Mouse (Mus musculus): ENCODE results near the gene Ppp1r37. TPM values are rescaled to one million over a fixed set of nuclear protein-coding genes. Genes with fewer than 3 reads are reported as not detected.
A peak's percentile ranks its signal among the peaks of the same experiment; 100 is the strongest.

Gene Ppp1r37
- polyA plus RNA-seq, 1 experiment from 2014 or later, result 24.8 TPM

DNA sequence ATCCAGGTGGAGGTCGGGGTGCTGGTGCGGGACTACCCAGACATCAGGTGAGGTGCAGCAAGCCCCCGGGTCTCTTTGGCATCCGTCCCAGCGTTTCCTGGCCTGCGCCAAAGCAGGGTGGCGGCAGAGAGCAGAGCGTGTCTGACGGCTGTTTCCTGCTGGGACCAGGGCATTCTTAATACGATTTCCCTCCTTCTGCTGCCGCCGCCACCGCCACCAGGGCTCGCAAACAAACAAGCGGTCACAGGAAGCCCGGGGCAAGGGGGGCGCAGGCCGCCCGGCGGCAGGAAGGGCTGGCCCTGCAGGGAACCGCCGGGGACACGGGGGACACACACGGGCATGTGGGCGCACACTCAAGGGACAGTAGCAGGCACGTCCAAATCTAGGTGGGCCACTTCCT, 71.1 kb downstream of the Ppp1r37 start:
- no peaks in the 10 kb centered on the region for H3K9me3 ChIP-seq
- peaks cover 27% of the 10 kb centered on the region for H3K4me1 ChIP-seq
- peak overlapping the region; percentile 55 for H3K4me2 ChIP-seq
- WGBS, result under 1% methylated on average over 26 of the region's 26 CpGs
- peaks cover 55% of the 10 kb centered on the region for H3K27me3 ChIP-seq
- peak overlapping the region; percentile 21 for H3K4me3 ChIP-seq
- no peaks in the 10 kb centered on the region for H3K36me3 ChIP-seq
- H3K9ac ChIP-seq, result 0 out of 2 replicates have a peak overlapping the region, but pooled peaks have one; percentile 41
- ATAC-seq (ENCODE audit: borderline replicate concordance, extremely low read depth, low FRiP score, low TSS enrichment), result peak; percentile 46; the same call in 1 of the 2 replicates
- peak overlapping the region; percentile 49; the same call in 1 of the 2 replicates for H3K27ac ChIP-seq

GRCm38 (mm10) chr7:19489525-19489924, 73.4 kb downstream of the Ppp1r37 start:
- Histone ChIP-seq H3K9ac (no peak overlapping the region), H3K4me1 (peaks cover 13% of the 10 kb centered on the region), H3K27me3 (peaks cover 55% of the 10 kb centered on the region), H3K9me3 (no peaks in the 10 kb centered on the region), H3K27ac (no peak overlapping the region), H3K36me3 (no peaks in the 10 kb centered on the region), H3K4me2 (peak overlapping the region; percentile 36), H3K4me3 (0 out of 2 replicates have a peak overlapping the region, but pooled peaks have one; percentile 9)
- no peak for ATAC-seq (ENCODE audit: borderline replicate concordance, extremely low read depth, low FRiP score, low TSS enrichment)
- 20% methylated on average over 31 of the region's 31 CpGs for WGBS

DNA sequence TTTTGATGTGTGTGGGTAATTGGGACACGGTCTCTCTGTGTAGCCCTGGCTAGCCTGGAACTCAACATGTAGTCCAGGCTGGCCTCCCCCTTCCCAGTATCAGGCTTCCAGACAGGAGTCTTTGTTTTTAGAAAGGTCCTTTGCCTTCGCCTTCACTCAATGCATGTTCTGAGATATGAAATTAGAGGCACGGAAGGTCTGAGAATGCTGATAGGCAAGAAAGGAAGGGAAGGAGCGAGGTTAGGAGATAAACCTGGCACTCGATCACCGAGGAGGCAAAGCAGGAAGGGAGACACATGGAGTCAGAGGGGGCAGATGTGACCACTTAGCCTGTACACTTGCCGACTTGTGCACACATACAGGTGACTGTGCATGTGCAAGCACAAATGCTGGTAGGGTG, 76.3 kb downstream of the Ppp1r37 start:
- Histone ChIP-seq H3K9ac (no peak overlapping the region), H3K27ac (no peak overlapping the region), H3K9me3 (no peaks in the 10 kb centered on the region), H3K4me1 (peaks cover 8% of the 10 kb centered on the region), H3K36me3 (no peaks in the 10 kb centered on the region), H3K27me3 (peaks cover 44% of the 10 kb centered on the region), H3K4me2 (no peak overlapping the region), H3K4me3 (no peak overlapping the region)
- WGBS, result 83% methylated on average over 7 of the region's 7 CpGs
- no peak for ATAC-seq (ENCODE audit: borderline replicate concordance, extremely low read depth, low FRiP score, low TSS enrichment)

- no peak overlapping the region for H3K9ac ChIP-seq
- no peak overlapping the region for H3K4me2 ChIP-seq
- no peak for ATAC-seq (ENCODE audit: borderline replicate concordance, extremely low read depth, low FRiP score, low TSS enrichment)
- H3K4me1 ChIP-seq, result peaks cover 5% of the 10 kb centered on the region; the same call in 1 of the 2 replicates
- no peaks in the 10 kb centered on the region for H3K9me3 ChIP-seq
- H3K27me3 ChIP-seq, result peaks cover 33% of the 10 kb centered on the region
- no peaks in the 10 kb centered on the region for H3K36me3 ChIP-seq
- no peak overlapping the region for H3K4me3 ChIP-seq
- no peak overlapping the region for H3K27ac ChIP-seq
- 88% methylated on average over 1 of the region's 1 CpGs for WGBS
These were observed 77.4 kb downstream of the Ppp1r37 start for GRCm38 (mm10) chr7:19485488-19485887.

DNA sequence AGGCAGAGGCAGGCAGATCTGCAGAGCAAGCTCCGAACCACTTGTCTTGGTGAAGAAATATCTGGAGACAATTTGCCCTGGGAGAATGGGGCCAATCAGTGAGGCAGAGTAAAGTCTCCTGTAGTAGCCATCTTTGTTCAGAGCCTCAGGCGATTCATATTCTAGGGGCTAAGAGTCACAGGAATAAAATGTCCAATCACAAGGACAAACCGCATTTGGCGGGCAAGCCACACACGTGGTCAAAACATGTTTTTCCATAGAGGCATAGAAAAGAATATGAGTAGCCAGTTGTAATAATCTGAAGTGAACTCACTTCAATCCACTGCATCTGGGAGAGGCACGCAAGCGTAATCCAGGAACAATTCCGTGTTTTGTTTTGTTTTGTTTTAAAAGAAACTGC, 79.6 kb downstream of the Ppp1r37 start:
- H3K9me3 ChIP-seq, result no peaks in the 10 kb centered on the region
- no peak overlapping the region for H3K9ac ChIP-seq
- H3K4me1 ChIP-seq, result peaks cover under 1% of the 10 kb centered on the region
- H3K27me3 ChIP-seq, result peaks cover 11% of the 10 kb centered on the region
- H3K27ac ChIP-seq, result no peak overlapping the region
- no peak overlapping the region for H3K4me2 ChIP-seq
- 77% methylated on average over 8 of the region's 8 CpGs for WGBS
- no peaks in the 10 kb centered on the region for H3K36me3 ChIP-seq
- no peak overlapping the region for H3K4me3 ChIP-seq
- no peak for ATAC-seq (ENCODE audit: borderline replicate concordance, extremely low read depth, low FRiP score, low TSS enrichment)

Other genes with a start within 250 kb of the Ppp1r37 start
- gene Ercc1, start 218.3 kb downstream of the Ppp1r37 start, polyA plus RNA-seq (2015; fragmentation: Nextera tagmentation; extraction: Ambion mirVana), result 86.4 and 88.6 TPM in 2 replicates
- gene Cd3eap, start 203.6 kb downstream of the Ppp1r37 start, polyA plus RNA-seq (2015; fragmentation: Nextera tagmentation; extraction: Ambion mirVana), result 20.1 and 21.7 TPM in 2 replicates
- 6.3 and 6.8 TPM in 2 replicates for gene Ppp1r13l, start 203.3 kb downstream of the Ppp1r37 start, polyA plus RNA-seq (2015; fragmentation: Nextera tagmentation; extraction: Ambion mirVana)
- 14.4 and 15.7 TPM in 2 replicates for gene Ercc2, start 181.1 kb downstream of the Ppp1r37 start, polyA plus RNA-seq (2015; fragmentation: Nextera tagmentation; extraction: Ambion mirVana)
- gene Klc3, start 159.0 kb downstream of the Ppp1r37 start, polyA plus RNA-seq (2015; fragmentation: Nextera tagmentation; extraction: Ambion mirVana), result 13.3 and 18.4 TPM in 2 replicates
- 52.5 and 53.0 TPM in 2 replicates for gene Ckm, start 158.3 kb downstream of the Ppp1r37 start, polyA plus RNA-seq (2015; fragmentation: Nextera tagmentation; extraction: Ambion mirVana)
- gene Mark4, start 104.3 kb downstream of the Ppp1r37 start, polyA plus RNA-seq (2015; fragmentation: Nextera tagmentation; extraction: Ambion mirVana), result 7.9 TPM in 2 replicates
- gene Exoc3l2, start 99.7 kb downstream of the Ppp1r37 start, polyA plus RNA-seq (2015; fragmentation: Nextera tagmentation; extraction: Ambion mirVana), result 1.4 and 1.7 TPM in 2 replicates
- gene Bloc1s3, start 54.7 kb downstream of the Ppp1r37 start, polyA plus RNA-seq (2015; fragmentation: Nextera tagmentation; extraction: Ambion mirVana), result 2.0 TPM in 2 replicates
- gene Trappc6a, start 54.7 kb downstream of the Ppp1r37 start, polyA plus RNA-seq (2015; fragmentation: Nextera tagmentation; extraction: Ambion mirVana), result 97.8 and 103 TPM in 2 replicates
- 0.20 TPM in 1 of 2 replicates, not detected in the other for gene Nkpd1, start 45.2 kb downstream of the Ppp1r37 start, polyA plus RNA-seq (2015; fragmentation: Nextera tagmentation; extraction: Ambion mirVana)
- 0.50 and 0.54 TPM in 2 replicates for gene Zfp296, start 14.2 kb upstream of the Ppp1r37 start, polyA plus RNA-seq (2015; fragmentation: Nextera tagmentation; extraction: Ambion mirVana)
- 164 and 183 TPM in 2 replicates for gene Gemin7, start 14.5 kb upstream of the Ppp1r37 start, polyA plus RNA-seq (2015; fragmentation: Nextera tagmentation; extraction: Ambion mirVana)
- 46.4 and 51.4 TPM in 2 replicates for gene Clasrp, start 41.4 kb upstream of the Ppp1r37 start, polyA plus RNA-seq (2015; fragmentation: Nextera tagmentation; extraction: Ambion mirVana)
- 6.8 and 8.8 TPM in 2 replicates for gene Relb, start 66.4 kb upstream of the Ppp1r37 start, polyA plus RNA-seq (2015; fragmentation: Nextera tagmentation; extraction: Ambion mirVana)
- 81.8 and 86.8 TPM in 2 replicates for gene Clptm1, start 102.0 kb upstream of the Ppp1r37 start, polyA plus RNA-seq (2015; fragmentation: Nextera tagmentation; extraction: Ambion mirVana)
- 4.0 and 9.5 TPM in 2 replicates for gene Apoc2, start 114.9 kb upstream of the Ppp1r37 start, polyA plus RNA-seq (2015; fragmentation: Nextera tagmentation; extraction: Ambion mirVana)
- not detected in 2 replicates for gene Gm44805, start 118.3 kb upstream of the Ppp1r37 start, polyA plus RNA-seq (2015; fragmentation: Nextera tagmentation; extraction: Ambion mirVana)
- 0.42 and 1.3 TPM in 2 replicates for gene Apoc4, start 118.4 kb upstream of the Ppp1r37 start, polyA plus RNA-seq (2015; fragmentation: Nextera tagmentation; extraction: Ambion mirVana)
- gene Apoc1, start 129.6 kb upstream of the Ppp1r37 start, polyA plus RNA-seq (2015; fragmentation: Nextera tagmentation; extraction: Ambion mirVana), result 19.5 and 22.0 TPM in 2 replicates
- 458 and 503 TPM in 2 replicates for gene Apoe, start 136.1 kb upstream of the Ppp1r37 start, polyA plus RNA-seq (2015; fragmentation: Nextera tagmentation; extraction: Ambion mirVana)
- gene Tomm40, start 152.4 kb upstream of the Ppp1r37 start, polyA plus RNA-seq (2015; fragmentation: Nextera tagmentation; extraction: Ambion mirVana), result 149 and 157 TPM in 2 replicates
- gene Nectin2, start 187.4 kb upstream of the Ppp1r37 start, polyA plus RNA-seq (2015; fragmentation: Nextera tagmentation; extraction: Ambion mirVana), result 133 and 140 TPM in 2 replicates
- 313 and 345 TPM in 2 replicates for gene Bcam, start 207.9 kb upstream of the Ppp1r37 start, polyA plus RNA-seq (2015; fragmentation: Nextera tagmentation; extraction: Ambion mirVana)
- gene Cblc, start 233.7 kb upstream of the Ppp1r37 start, polyA plus RNA-seq (2015; fragmentation: Nextera tagmentation; extraction: Ambion mirVana), result 15.2 and 16.1 TPM in 2 replicates